22 mouse cellular contexts compared by ENCODE assay signal in the genomic region with DNA sequence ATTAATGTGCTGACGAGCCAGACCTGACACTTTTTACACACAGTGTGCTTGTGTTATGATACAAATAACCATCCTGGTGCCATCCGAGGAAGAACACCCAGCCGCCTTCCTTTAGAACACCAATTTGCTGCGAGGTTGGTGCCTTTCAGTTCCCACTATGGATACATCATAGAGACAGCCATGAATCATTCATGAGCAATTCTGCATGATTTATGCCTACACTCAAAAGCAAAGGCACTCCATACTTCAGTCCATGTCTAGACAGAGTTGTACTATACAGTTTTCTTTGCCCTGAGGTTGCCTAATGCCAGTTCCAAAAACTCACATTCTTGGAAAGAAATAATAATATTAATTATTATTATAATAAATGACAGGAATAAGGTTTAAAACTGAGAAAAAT.
DNase-seq lines count a peak whose midpoint lies in the region; ATAC-seq lines count a peak whose summit lies in the region.
"Had no signal": no experiment of that assay in that cellular context is flagged by ENCODE, and none has a peak within 500 bp of the region (broad histone marks: within the 10 kb centered on the region; RNA-seq: fewer than 3 reads in every experiment).

No protein-coding gene starts in this region.

- peak; percentile 47 for DNase-seq in forebrain, embryonic 14.5 days (ENCODE audit: low spot score)
- DNase-seq in forebrain, embryonic 11.5 days (ENCODE audit: low spot score), result no peak
- DNase-seq in neural tube, embryonic 10.5 days (ENCODE audit: extremely low spot score, low spot score), result no peak
- peak; percentile 78 for DNase-seq in midbrain, embryonic 14.5 days
- DNase-seq in layer of hippocampus, adult 9-11 months, result no peak
- DNase-seq in T-cell, adult 2 months (ENCODE audit: low spot score), result no peak
- no peak for DNase-seq in cerebellum, postnatal 4 days (ENCODE audit: low spot score in 2 of 2)
- DNase-seq: adrenal gland, postnatal 25 days; cerebellum, adult 8-10 months; gastrocnemius, postnatal 36 days; heart, postnatal 4 days; right cerebral cortex, postnatal 25 days; thymus, adult 2 months had no signal

- no peak overlapping the region for H3K27ac ChIP-seq in forebrain, embryonic 14.5 days (ENCODE audit: low read depth, low read length)
- H3K27ac ChIP-seq in forebrain, embryonic 11.5 days (ENCODE audit: low read depth, low read length), result no peak overlapping the region
- H3K27ac ChIP-seq in neural tube, embryonic 14.5 days (ENCODE audit: low read depth, low read length), result no peak overlapping the region
- no peak overlapping the region for H3K27ac ChIP-seq in midbrain, embryonic 14.5 days (replicated peaks; ENCODE audit: low read depth, low read length)
- H3K27ac ChIP-seq: embryonic facial prominence, embryonic 13.5 days; heart, embryonic 15.5 days; intestine, embryonic 15.5 days; kidney, embryonic 15.5 days; liver, embryonic 15.5 days; macrophage; neural tube, embryonic 13.5 days had no signal

- H3K9me3 ChIP-seq in forebrain, embryonic 14.5 days (replicated peaks; ENCODE audit: control insufficient read depth, low read length), result no peaks in the 10 kb centered on the region
- no peaks in the 10 kb centered on the region for H3K9me3 ChIP-seq in forebrain, embryonic 11.5 days (ENCODE audit: control insufficient read depth, low read length)
- H3K9me3 ChIP-seq in neural tube, embryonic 14.5 days (ENCODE audit: control insufficient read depth, low read length), result no peaks in the 10 kb centered on the region
- no peaks in the 10 kb centered on the region for H3K9me3 ChIP-seq in midbrain, embryonic 14.5 days (ENCODE audit: control insufficient read depth, low read length)
- H3K9me3 ChIP-seq: embryonic facial prominence, embryonic 13.5 days; heart, embryonic 15.5 days; intestine, embryonic 15.5 days; kidney, embryonic 15.5 days; liver, embryonic 15.5 days; neural tube, embryonic 13.5 days had no signal

- H3K9ac ChIP-seq in forebrain, embryonic 14.5 days (ENCODE audit: low read length), result no peak overlapping the region
- no peak overlapping the region for H3K9ac ChIP-seq in forebrain, embryonic 11.5 days (ENCODE audit: low read length)
- H3K9ac ChIP-seq in neural tube, embryonic 14.5 days (replicated peaks; ENCODE audit: low read depth, low read length), result no peak overlapping the region
- H3K9ac ChIP-seq in midbrain, embryonic 14.5 days (replicated peaks; ENCODE audit: low read length), result no peak overlapping the region
- H3K9ac ChIP-seq: embryonic facial prominence, embryonic 13.5 days; heart, embryonic 15.5 days; intestine, embryonic 15.5 days; kidney, embryonic 15.5 days; liver, embryonic 15.5 days; neural tube, embryonic 13.5 days had no signal

- no peaks in the 10 kb centered on the region for H3K27me3 ChIP-seq in forebrain, embryonic 14.5 days (replicated peaks; ENCODE audit: control insufficient read depth, insufficient read depth, low read length)
- no peaks in the 10 kb centered on the region for H3K27me3 ChIP-seq in forebrain, embryonic 11.5 days (ENCODE audit: control insufficient read depth, insufficient read depth, low read length)
- H3K27me3 ChIP-seq in neural tube, embryonic 14.5 days (ENCODE audit: control insufficient read depth, insufficient read depth, low read length), result no peaks in the 10 kb centered on the region
- H3K27me3 ChIP-seq in midbrain, embryonic 14.5 days (ENCODE audit: control insufficient read depth, insufficient read depth, low read length), result no peaks in the 10 kb centered on the region
- H3K27me3 ChIP-seq: CH12.LX; embryonic facial prominence, embryonic 13.5 days; heart, embryonic 15.5 days; intestine, embryonic 15.5 days; kidney, embryonic 15.5 days; liver, embryonic 15.5 days; neural tube, embryonic 13.5 days had no signal

- H3K4me1 ChIP-seq in forebrain, embryonic 14.5 days (ENCODE audit: control insufficient read depth, insufficient read depth, low read length), result no peaks in the 10 kb centered on the region
- no peaks in the 10 kb centered on the region for H3K4me1 ChIP-seq in forebrain, embryonic 11.5 days (replicated peaks; ENCODE audit: control insufficient read depth, insufficient read depth, low read length)
- no peaks in the 10 kb centered on the region for H3K4me1 ChIP-seq in neural tube, embryonic 14.5 days (ENCODE audit: control insufficient read depth, insufficient read depth, low read length)
- H3K4me1 ChIP-seq in midbrain, embryonic 14.5 days (ENCODE audit: control insufficient read depth, insufficient read depth, low read length), result peaks cover 4% of the 10 kb centered on the region; the same call in 1 of the 2 replicates
- H3K4me1 ChIP-seq: embryonic facial prominence, embryonic 13.5 days; intestine, embryonic 15.5 days; kidney, embryonic 15.5 days; liver, embryonic 15.5 days; neural tube, embryonic 13.5 days had no signal

- ATAC-seq in forebrain, embryonic 14.5 days, result peak; percentile 55; the same call in 1 of the 2 replicates
- ATAC-seq in forebrain, embryonic 11.5 days (replicated peaks; ENCODE audit: low FRiP score), result no peak
- peak; percentile 44; the same call in 1 of the 2 replicates for ATAC-seq in neural tube, embryonic 14.5 days (ENCODE audit: low read depth)
- peak; percentile 60; the same call in 1 of the 2 replicates for ATAC-seq in midbrain, embryonic 14.5 days (ENCODE audit: low FRiP score, low TSS enrichment)
- ATAC-seq: intestine, embryonic 15.5 days had no signal

- H3K36me3 ChIP-seq in forebrain, embryonic 14.5 days (ENCODE audit: control insufficient read depth, insufficient read depth, low read length), result no peaks in the 10 kb centered on the region
- no peaks in the 10 kb centered on the region for H3K36me3 ChIP-seq in forebrain, embryonic 11.5 days (ENCODE audit: control insufficient read depth, insufficient read depth, low read length)
- no peaks in the 10 kb centered on the region for H3K36me3 ChIP-seq in neural tube, embryonic 14.5 days (ENCODE audit: control insufficient read depth, insufficient read depth, low read length)
- no peaks in the 10 kb centered on the region for H3K36me3 ChIP-seq in midbrain, embryonic 14.5 days (ENCODE audit: control insufficient read depth, insufficient read depth, low read length)
- H3K36me3 ChIP-seq: embryonic facial prominence, embryonic 13.5 days; heart, embryonic 15.5 days; intestine, embryonic 15.5 days; kidney, embryonic 15.5 days; liver, embryonic 15.5 days; neural tube, embryonic 13.5 days had no signal

- no peak overlapping the region for H3K4me2 ChIP-seq in forebrain, embryonic 14.5 days (ENCODE audit: low read length)
- no peak overlapping the region for H3K4me2 ChIP-seq in forebrain, embryonic 11.5 days (ENCODE audit: low read depth, low read length, severe bottlenecking)
- no peak overlapping the region for H3K4me2 ChIP-seq in neural tube, embryonic 14.5 days (ENCODE audit: low read depth, low read length)
- no peak overlapping the region for H3K4me2 ChIP-seq in midbrain, embryonic 14.5 days (ENCODE audit: low read length)
- H3K4me2 ChIP-seq: embryonic facial prominence, embryonic 13.5 days; heart, embryonic 15.5 days; intestine, embryonic 15.5 days; kidney, embryonic 15.5 days; liver, embryonic 15.5 days; neural tube, embryonic 13.5 days had no signal

- H3K4me3 ChIP-seq in forebrain, embryonic 14.5 days (ENCODE audit: low read depth, low read length), result no peak overlapping the region
- H3K4me3 ChIP-seq in forebrain, embryonic 11.5 days (ENCODE audit: low read depth, low read length), result no peak overlapping the region
- H3K4me3 ChIP-seq in neural tube, embryonic 14.5 days (ENCODE audit: low read depth, low read length), result no peak overlapping the region
- no peak overlapping the region for H3K4me3 ChIP-seq in midbrain, embryonic 14.5 days (replicated peaks; ENCODE audit: low read depth, low read length)
- H3K4me3 ChIP-seq: embryonic facial prominence, embryonic 13.5 days; heart, embryonic 15.5 days; intestine, embryonic 15.5 days; kidney, embryonic 15.5 days; liver, embryonic 15.5 days; neural tube, embryonic 13.5 days had no signal

- WGBS in forebrain, embryonic 14.5 days, result 64% methylated on average over 4 of the region's 4 CpGs
- WGBS in forebrain, embryonic 11.5 days, result 85% methylated on average over 4 of the region's 4 CpGs
- WGBS in neural tube, embryonic 14.5 days, result 52% methylated on average over 4 of the region's 4 CpGs
- 30% methylated on average over 4 of the region's 4 CpGs for WGBS in midbrain, embryonic 14.5 days

Comparison
In these comparisons a context has a peak if more than half of its experiments do, and no peak if none do; other contexts are left out.
1. DNase-seq: peak in forebrain, embryonic 14.5 days (single experiment) and midbrain, embryonic 14.5 days (single experiment); none in forebrain, embryonic 11.5 days (single experiment), neural tube, embryonic 10.5 days (single experiment), layer of hippocampus, adult 9-11 months (single experiment), T-cell, adult 2 months (single experiment) and cerebellum, postnatal 4 days (0 of 2).